Mouse (Mus musculus): ENCODE measurements at regions not wholly inside any gene's neighbourhood (a gene's known extent, or its start where the extent isn't known, plus 50 kb on each side); places are given as distances from the start of the nearest gene placed in this dataset.

DNA sequence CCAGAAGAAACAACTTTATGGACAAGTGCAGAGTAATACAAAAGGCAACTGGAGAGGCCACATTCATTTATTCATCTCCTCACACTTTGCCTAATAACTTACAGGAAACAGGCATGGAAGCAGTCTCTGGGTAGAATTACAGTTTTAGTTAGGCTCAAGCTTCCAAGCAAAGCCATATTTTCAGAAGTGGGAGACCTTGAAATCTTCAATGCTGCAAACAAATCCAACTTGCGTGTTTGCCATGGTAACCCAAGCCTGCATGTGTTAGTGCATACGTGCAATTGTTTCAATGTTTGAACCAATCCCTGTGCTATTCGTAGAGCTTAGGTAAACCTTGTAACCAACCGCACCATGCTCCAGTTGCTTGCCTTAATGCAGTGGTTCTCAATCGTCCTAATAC is 256.3 kb upstream of the Atp10a start:
- Histone ChIP-seq H3K27me3 (replicated peaks) (no peaks in the 10 kb centered on the region), H3K4me3 (replicated peaks in 1 of 3; ENCODE audit: low read depth in 2 of 3, low read length in 2 of 3, poor library complexity in 1 of 3) (no peak overlapping the region), H3K27ac (ENCODE audit: insufficient read depth, low read depth) (no peak overlapping the region), H3K9ac (ENCODE audit: insufficient read depth, low read depth) (no peak overlapping the region), H3K4me2 (ENCODE audit: insufficient read depth, low read depth, poor library complexity, severe bottlenecking) (no peak overlapping the region), H3K79me2 (replicated peaks; ENCODE audit: control insufficient read depth, extremely low read depth, insufficient read depth, poor library complexity, severe bottlenecking) (no peaks in the 10 kb centered on the region), H3K36me3 (replicated peaks in 1 of 2; ENCODE audit: control insufficient read depth in 1 of 2, insufficient read depth in 1 of 2, low read length in 1 of 2) (no peaks in the 10 kb centered on the region), H3K9me3 (replicated peaks; ENCODE audit: low read length) (peaks cover 58% of the 10 kb centered on the region), H3K4me1 (ENCODE audit: control insufficient read depth in 1 of 2, insufficient read depth in 2 of 2) (no peaks in the 10 kb centered on the region)
- TF ChIP-seq USF2 (conservative IDR thresholded peaks at IDR 0.05; ENCODE audit: low read depth, low read length): no peak
- no peak for TF ChIP-seq IRF4 (IDR thresholded peaks at IDR 0.05; ENCODE audit: low read depth, low read length)
- TF ChIP-seq ZMIZ1 (IDR thresholded peaks at IDR 0.05; ENCODE audit: low read depth, low read length): no peak
- no peak for TF ChIP-seq ZKSCAN1 (IDR thresholded peaks at IDR 0.05; ENCODE audit: borderline replicate concordance, low read depth, low read length)
- TF ChIP-seq BHLHE40 (IDR thresholded peaks at IDR 0.05; ENCODE audit: low read depth, low read length): no peak
- TF ChIP-seq MAX (IDR thresholded peaks at IDR 0.05; ENCODE audit: low read length): no peak
- TF ChIP-seq RCOR1 (conservative IDR thresholded peaks at IDR 0.05; ENCODE audit: low read depth, low read length): no peak
- TF ChIP-seq POLR2A (IDR thresholded peaks at IDR 0.05; ENCODE audit: low read depth, low read length): no peak
- TF ChIP-seq ELF1 (IDR thresholded peaks at IDR 0.05; ENCODE audit: low read depth, low read length): no peak
- no peak for TF ChIP-seq EP300 (IDR thresholded peaks at IDR 0.05; ENCODE audit: low read length)
- no peak for TF ChIP-seq SIN3A (IDR thresholded peaks at IDR 0.05; ENCODE audit: low read length)
- TF ChIP-seq KAT2A (IDR thresholded peaks at IDR 0.05; ENCODE audit: insufficient replicate concordance, low read length): no peak
- dilution Hi-C loops (cut with MboI; ENCODE audit: extremely low pct_ligation_motif_present, extremely low pct_unique_long_range_greater_than_20kb, low sequenced_read_pairs): no loop called here
- in situ Hi-C loops (cut with MboI; ENCODE audit: low pct_ligation_motif_present, low pct_unique_long_range_greater_than_20kb, low sequenced_read_pairs): no loop called here
- no peak for DNase-seq (ENCODE audit: extremely low read depth)

- in situ Hi-C loops (cut with MboI; ENCODE audit: low pct_ligation_motif_present, low pct_unique_long_range_greater_than_20kb, low sequenced_read_pairs): no loop called here
- no peaks in the 10 kb centered on the region for H3K36me3 ChIP-seq (replicated peaks in 1 of 2; ENCODE audit: control insufficient read depth in 1 of 2, insufficient read depth in 1 of 2, low read length in 1 of 2)
- TF ChIP-seq MAFK (IDR thresholded peaks at IDR 0.05; ENCODE audit: insufficient replicate concordance, low read length) (no peak), USF2 (conservative IDR thresholded peaks at IDR 0.05; ENCODE audit: low read depth, low read length) (no peak), CHD2 (IDR thresholded peaks at IDR 0.05; ENCODE audit: low read length) (no peak), IRF4 (IDR thresholded peaks at IDR 0.05; ENCODE audit: low read depth, low read length) (no peak), TCF12 (IDR thresholded peaks at IDR 0.05; ENCODE audit: low read depth, low read length) (no peak), NELFE (IDR thresholded peaks at IDR 0.05; ENCODE audit: low read depth, low read length) (no peak), ZMIZ1 (IDR thresholded peaks at IDR 0.05; ENCODE audit: low read depth, low read length) (no peak), POLR2AphosphoS2 (IDR thresholded peaks at IDR 0.05; ENCODE audit: low read depth, low read length) (no peak), PAX5 (IDR thresholded peaks at IDR 0.05; ENCODE audit: low read length) (no peak), JUN (IDR thresholded peaks at IDR 0.05; ENCODE audit: insufficient read depth, low read depth, low read length) (no peak), MAX (IDR thresholded peaks at IDR 0.05; ENCODE audit: low read length) (no peak), ZC3H11A (IDR thresholded peaks at IDR 0.05; ENCODE audit: low read depth, low read length) (no peak), MEF2A (IDR thresholded peaks at IDR 0.05; ENCODE audit: borderline replicate concordance, low read depth, low read length) (no peak), RAD21 (IDR thresholded peaks at IDR 0.05; ENCODE audit: low read depth, low read length) (no peak), USF1 (IDR thresholded peaks at IDR 0.05; ENCODE audit: low read depth, low read length) (no peak), ZKSCAN1 (IDR thresholded peaks at IDR 0.05; ENCODE audit: borderline replicate concordance, low read depth, low read length) (no peak), SMC3 (IDR thresholded peaks at IDR 0.05; ENCODE audit: low read depth, low read length) (no peak)
These were observed 255.4 kb upstream of the Atp10a start for GRCm38 (mm10) chr7:58400594-58400993.

More at GRCm38 (mm10) chr7:58400594-58400993, 255.4 kb upstream of the Atp10a start:
- dilution Hi-C loops (cut with MboI; ENCODE audit: extremely low pct_ligation_motif_present, extremely low pct_unique_long_range_greater_than_20kb, low sequenced_read_pairs): no loop called here
- H3K4me2 ChIP-seq (ENCODE audit: insufficient read depth, low read depth, poor library complexity, severe bottlenecking): no peak overlapping the region
- DNase-seq (ENCODE audit: extremely low read depth): no peak
- H3K4me3 ChIP-seq (replicated peaks in 1 of 3; ENCODE audit: low read depth in 2 of 3, low read length in 2 of 3, poor library complexity in 1 of 3): no peak overlapping the region
- H3K4me1 ChIP-seq (ENCODE audit: control insufficient read depth in 1 of 2, insufficient read depth in 2 of 2): no peaks in the 10 kb centered on the region
- peaks cover 60% of the 10 kb centered on the region for H3K9me3 ChIP-seq (replicated peaks; ENCODE audit: low read length)
- H3K9ac ChIP-seq (ENCODE audit: insufficient read depth, low read depth): no peak overlapping the region
- H3K27me3 ChIP-seq (replicated peaks): no peaks in the 10 kb centered on the region
- no peak overlapping the region for H3K27ac ChIP-seq (ENCODE audit: insufficient read depth, low read depth)
- H3K79me2 ChIP-seq (replicated peaks; ENCODE audit: control insufficient read depth, extremely low read depth, insufficient read depth, poor library complexity, severe bottlenecking): no peaks in the 10 kb centered on the region

Measured in CH12.LX (cell line).